Mouse (Mus musculus): ENCODE results near the gene Ak5. TPM values are rescaled to one million over a fixed set of nuclear protein-coding genes. Genes with fewer than 3 reads are reported as not detected.

The Ak5 gene
- polyA plus RNA-seq, 1 experiment from 2014 or later, result 0.79 TPM

- 79% methylated on average over 12 of the region's 12 CpGs for WGBS
- DNase-seq (ENCODE audit: low spot score), result no peak
- H3K36me3 ChIP-seq, result no peaks in the 10 kb centered on the region
- no peaks in the 10 kb centered on the region for H3K9me3 ChIP-seq (replicated peaks)
- no peak overlapping the region for H3K27ac ChIP-seq (replicated peaks)
- H3K4me1 ChIP-seq, result peaks cover 20% of the 10 kb centered on the region
- no peaks in the 10 kb centered on the region for H3K27me3 ChIP-seq (ENCODE audit: low read depth, poor library complexity, severe bottlenecking)
- H3K4me3 ChIP-seq, result no peak overlapping the region
These were observed 173.3 kb downstream of the Ak5 start for GRCm38 (mm10) chr3:152494667-152495360.

DNA sequence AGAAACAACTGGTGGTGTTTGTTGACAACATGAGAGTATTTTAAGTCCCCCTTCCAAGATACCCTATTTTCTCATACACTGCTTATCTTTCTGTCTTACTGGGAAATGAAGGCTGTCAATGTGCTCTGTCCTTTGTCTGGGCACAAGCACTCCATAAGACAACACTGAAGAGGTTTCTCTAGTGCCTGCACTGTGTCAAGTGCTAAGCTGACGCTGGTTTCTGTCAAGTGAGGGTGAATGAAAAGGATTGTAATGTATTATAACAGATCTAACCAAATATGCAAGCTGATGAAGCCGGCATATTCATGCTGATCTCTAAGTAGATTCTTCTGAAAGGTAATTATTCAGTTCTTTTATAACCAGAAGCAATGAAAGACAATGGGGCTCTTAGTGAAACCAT, 174.3 kb downstream of the Ak5 start:
- 88% methylated on average over 2 of the region's 2 CpGs for WGBS
- H3K9me3 ChIP-seq (replicated peaks), result no peaks in the 10 kb centered on the region
- peaks cover 20% of the 10 kb centered on the region for H3K4me1 ChIP-seq
- DNase-seq (ENCODE audit: low spot score), result no peak
- no peak overlapping the region for H3K4me3 ChIP-seq
- no peaks in the 10 kb centered on the region for H3K27me3 ChIP-seq (ENCODE audit: low read depth, poor library complexity, severe bottlenecking)
- no peaks in the 10 kb centered on the region for H3K36me3 ChIP-seq
- H3K27ac ChIP-seq (replicated peaks), result no peak overlapping the region

DNA sequence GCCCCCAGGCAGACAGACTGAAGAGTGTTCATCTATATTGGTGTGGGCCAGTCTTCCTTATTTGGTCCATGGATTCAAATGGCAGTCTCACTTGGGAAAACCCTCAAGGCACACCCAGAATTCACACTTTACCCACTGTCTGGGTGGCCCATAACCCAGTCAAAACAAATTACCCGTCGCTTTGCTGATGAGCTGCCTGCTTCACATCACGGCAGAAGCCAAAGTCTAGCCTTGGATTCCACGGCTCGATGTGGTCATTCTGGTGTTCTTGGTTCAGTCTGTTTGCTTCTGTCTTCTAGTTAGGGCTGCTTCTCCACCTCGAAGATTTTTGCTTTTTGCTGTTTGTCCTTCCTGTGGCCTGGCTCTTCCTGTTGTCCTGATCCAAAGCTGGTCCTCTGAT, 175.9 kb downstream of the Ak5 start:
- H3K36me3 ChIP-seq, result no peaks in the 10 kb centered on the region
- no peak overlapping the region for H3K4me3 ChIP-seq
- H3K27me3 ChIP-seq (ENCODE audit: low read depth, poor library complexity, severe bottlenecking), result no peaks in the 10 kb centered on the region
- H3K9me3 ChIP-seq (replicated peaks), result no peaks in the 10 kb centered on the region
- DNase-seq (ENCODE audit: low spot score), result no peak
- H3K4me1 ChIP-seq, result peaks cover 20% of the 10 kb centered on the region
- H3K27ac ChIP-seq (replicated peaks), result no peak overlapping the region
- WGBS, result 89% methylated on average over 6 of the region's 6 CpGs

DNA sequence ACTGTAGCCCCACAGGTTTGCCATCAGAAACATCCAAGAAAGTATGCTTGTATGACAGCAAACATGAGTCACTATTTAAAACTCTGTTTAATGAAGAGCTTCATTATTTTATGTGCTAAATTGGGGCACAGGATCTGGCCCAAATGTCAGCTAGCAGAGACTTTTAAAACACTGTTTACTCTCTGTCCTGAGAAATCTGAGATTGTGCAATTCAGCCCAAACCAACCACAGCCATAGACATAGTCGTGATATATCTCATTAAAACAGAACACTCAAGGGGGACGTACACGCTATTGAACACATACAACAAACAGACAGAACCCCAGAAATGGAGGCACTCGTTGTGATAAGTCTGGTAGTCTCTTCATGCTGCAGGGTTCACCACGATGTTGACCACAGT, 177.7 kb downstream of the Ak5 start:
- H3K27ac ChIP-seq (replicated peaks), result no peak overlapping the region
- H3K4me1 ChIP-seq, result peaks cover 10% of the 10 kb centered on the region
- H3K27me3 ChIP-seq (ENCODE audit: low read depth, poor library complexity, severe bottlenecking), result no peaks in the 10 kb centered on the region
- H3K4me3 ChIP-seq, result no peak overlapping the region
- H3K36me3 ChIP-seq, result no peaks in the 10 kb centered on the region
- no peak for DNase-seq (ENCODE audit: low spot score)
- peaks cover 6% of the 10 kb centered on the region; the same call in 1 of the 2 replicates for H3K9me3 ChIP-seq (replicated peaks)
- WGBS, result 88% methylated on average over 5 of the region's 5 CpGs

DNA sequence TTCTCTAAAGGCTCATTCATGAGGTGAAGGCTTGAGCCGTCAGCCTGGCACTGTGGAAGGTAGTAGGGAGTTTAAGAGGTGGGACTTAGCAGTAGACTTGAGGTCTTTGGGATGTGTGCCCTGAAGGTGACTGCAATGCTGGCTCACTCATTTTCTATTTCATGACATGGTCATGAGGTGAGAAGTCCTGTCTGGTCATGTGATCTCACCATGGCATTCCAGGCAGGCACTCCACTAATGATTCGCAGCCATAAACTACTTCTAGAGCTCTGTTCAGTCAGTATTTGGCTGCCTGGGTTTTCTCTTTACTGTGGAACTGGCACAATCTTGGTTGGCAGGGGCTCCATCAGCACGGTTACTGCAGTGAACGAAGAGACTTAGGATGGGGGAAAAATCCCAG, 179.2 kb downstream of the Ak5 start:
- H3K27ac ChIP-seq (replicated peaks), result no peak overlapping the region
- DNase-seq (ENCODE audit: low spot score), result no peak

GRCm38 (mm10) chr3:152484206-152484605, 184.0 kb downstream of the Ak5 start:
- H3K9me3 ChIP-seq (replicated peaks), result peaks cover 6% of the 10 kb centered on the region; the same call in 1 of the 2 replicates
- H3K36me3 ChIP-seq, result no peaks in the 10 kb centered on the region
- no peak overlapping the region for H3K27ac ChIP-seq (replicated peaks)
- WGBS, result 85% methylated on average over 6 of the region's 6 CpGs
- H3K27me3 ChIP-seq (ENCODE audit: low read depth, poor library complexity, severe bottlenecking), result no peaks in the 10 kb centered on the region
- no peak for DNase-seq (ENCODE audit: low spot score)
- H3K4me1 ChIP-seq, result peaks cover 18% of the 10 kb centered on the region
- H3K4me3 ChIP-seq, result no peak overlapping the region

More for the DNA sequence above, 179.2 kb downstream of the Ak5 start:
- Histone ChIP-seq H3K36me3 (no peaks in the 10 kb centered on the region), H3K27me3 (ENCODE audit: low read depth, poor library complexity, severe bottlenecking) (no peaks in the 10 kb centered on the region), H3K9me3 (replicated peaks) (peaks cover 6% of the 10 kb centered on the region; the same call in 1 of the 2 replicates), H3K4me1 (peaks cover 6% of the 10 kb centered on the region; the same call in 1 of the 2 replicates), H3K4me3 (no peak overlapping the region)
- WGBS, result 88% methylated on average over 4 of the region's 4 CpGs

DNA sequence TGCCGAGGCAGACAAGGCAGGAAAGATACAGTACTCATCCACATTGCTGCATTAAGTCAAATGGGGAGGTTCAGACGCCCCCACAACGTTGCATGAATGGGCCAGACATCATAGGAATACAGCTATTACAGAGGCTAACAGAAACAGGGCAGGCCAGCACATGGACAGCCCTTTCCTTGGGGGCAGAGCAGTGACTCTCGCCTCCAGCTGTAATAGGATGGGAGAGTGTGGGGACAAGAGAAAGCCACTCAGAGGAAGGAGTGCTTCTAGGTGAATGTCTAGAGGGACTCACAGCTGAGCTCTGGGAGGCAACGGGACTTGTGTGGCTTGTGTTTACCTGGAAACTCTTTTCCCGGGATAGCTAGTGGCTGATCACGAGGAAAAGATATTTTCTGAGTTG, 184.4 kb downstream of the Ak5 start:
- Histone ChIP-seq H3K9me3 (replicated peaks) (peaks cover 6% of the 10 kb centered on the region; the same call in 1 of the 2 replicates), H3K27me3 (ENCODE audit: low read depth, poor library complexity, severe bottlenecking) (no peaks in the 10 kb centered on the region), H3K4me3 (no peak overlapping the region), H3K27ac (replicated peaks) (no peak overlapping the region; the same call in 1 of the 2 replicates), H3K4me1 (peaks cover 21% of the 10 kb centered on the region), H3K36me3 (no peaks in the 10 kb centered on the region)
- 69% methylated on average over 7 of the region's 7 CpGs for WGBS
- DNase-seq (ENCODE audit: low spot score), result no peak

DNA sequence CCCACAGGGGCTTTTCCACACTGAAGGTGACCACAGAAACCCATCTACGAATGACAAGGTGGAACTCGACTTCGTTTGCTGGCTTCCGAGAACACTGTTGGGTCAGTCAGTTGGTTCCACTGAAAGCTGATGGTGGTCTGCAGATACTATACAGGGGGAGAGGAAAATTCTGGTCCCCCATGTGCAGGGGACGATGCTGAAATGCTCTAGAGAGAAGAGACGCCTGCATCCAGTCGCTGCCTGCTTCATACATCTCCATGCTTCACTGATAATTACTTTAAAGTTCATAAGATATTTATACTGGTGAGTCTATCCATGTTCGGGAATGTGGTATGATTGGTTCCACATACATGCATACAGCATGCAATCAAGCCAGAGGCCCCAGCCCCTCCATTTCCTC, 186.0 kb downstream of the Ak5 start:
- Histone ChIP-seq H3K4me1 (peaks cover 37% of the 10 kb centered on the region), H3K36me3 (no peaks in the 10 kb centered on the region), H3K4me3 (no peak overlapping the region), H3K27ac (replicated peaks) (no peak overlapping the region), H3K27me3 (ENCODE audit: low read depth, poor library complexity, severe bottlenecking) (no peaks in the 10 kb centered on the region), H3K9me3 (replicated peaks) (peaks cover 6% of the 10 kb centered on the region; the same call in 1 of the 2 replicates)
- DNase-seq (ENCODE audit: low spot score), result no peak
- WGBS, result 93% methylated on average over 8 of the region's 8 CpGs

GRCm38 (mm10) chr3:152480336-152480735, 187.8 kb downstream of the Ak5 start:
- Histone ChIP-seq H3K4me1 (peaks cover 41% of the 10 kb centered on the region), H3K36me3 (no peaks in the 10 kb centered on the region), H3K9me3 (replicated peaks) (no peaks in the 10 kb centered on the region), H3K27me3 (ENCODE audit: low read depth, poor library complexity, severe bottlenecking) (no peaks in the 10 kb centered on the region), H3K4me3 (no peak overlapping the region), H3K27ac (replicated peaks) (no peak overlapping the region)
- 93% methylated on average over 6 of the region's 6 CpGs for WGBS
- no peak for DNase-seq (ENCODE audit: low spot score)

DNA sequence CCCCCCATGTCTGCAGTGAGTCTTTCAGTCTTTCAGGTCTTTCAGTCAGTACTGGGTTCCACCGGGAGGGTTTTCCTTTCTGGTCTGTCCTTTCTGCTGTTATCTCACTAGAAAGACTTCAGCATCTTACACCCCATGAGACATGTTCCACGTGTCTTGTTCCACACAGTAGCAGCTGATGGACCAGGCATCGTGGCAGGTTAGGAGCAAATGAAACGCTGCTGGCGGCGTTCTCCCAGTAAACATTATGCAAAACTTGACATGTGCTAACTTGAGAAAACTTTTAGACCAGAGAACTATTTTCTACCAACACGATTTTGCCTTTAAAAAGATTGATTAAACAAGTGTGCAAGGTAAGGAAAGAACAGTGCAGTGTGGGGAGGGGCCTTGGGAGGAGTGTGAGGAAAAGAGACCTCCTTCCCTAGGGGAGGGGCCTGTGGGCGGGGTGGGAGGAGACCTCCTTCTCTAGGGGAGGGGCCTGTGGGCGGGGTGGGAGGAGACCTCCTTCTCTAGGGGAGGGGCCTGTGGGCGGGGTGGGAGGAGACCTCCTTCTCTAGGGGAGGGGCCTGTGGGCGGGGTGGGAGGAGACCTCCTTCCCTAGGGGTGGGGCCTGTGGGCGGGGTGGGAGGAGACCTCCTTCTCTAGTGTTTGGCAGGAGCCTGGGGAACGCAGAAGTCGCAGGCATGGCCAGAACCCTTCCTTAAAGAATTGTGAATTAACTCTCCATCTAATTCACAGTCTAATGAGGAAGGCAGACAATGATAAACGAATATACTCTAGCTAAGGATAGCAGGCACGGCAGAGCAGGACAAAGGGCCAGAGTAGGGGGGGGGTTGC, 189.3 kb downstream of the Ak5 start:
- Histone ChIP-seq H3K27ac (replicated peaks) (peak overlapping the region; percentile 75), H3K4me3 (peak overlapping the region; percentile 55), H3K4me1 (peaks cover 34% of the 10 kb centered on the region), H3K27me3 (ENCODE audit: low read depth, poor library complexity, severe bottlenecking) (no peaks in the 10 kb centered on the region), H3K36me3 (no peaks in the 10 kb centered on the region), H3K9me3 (replicated peaks) (no peaks in the 10 kb centered on the region)
- 7% methylated on average over 14 of the region's 16 CpGs for WGBS
- DNase-seq (ENCODE audit: low spot score), result peak; percentile 64

- no peaks in the 10 kb centered on the region for H3K9me3 ChIP-seq (replicated peaks)
- H3K27me3 ChIP-seq (ENCODE audit: low read depth, poor library complexity, severe bottlenecking), result no peaks in the 10 kb centered on the region
- peak overlapping the region; percentile 55 for H3K4me3 ChIP-seq
- WGBS, result 4% methylated on average over 23 of the region's 23 CpGs
- H3K36me3 ChIP-seq, result no peaks in the 10 kb centered on the region
- DNase-seq (ENCODE audit: low spot score), result peak; percentile 70
- peaks cover 33% of the 10 kb centered on the region for H3K4me1 ChIP-seq
- peak overlapping the region; percentile 75 for H3K27ac ChIP-seq (replicated peaks)
These were observed 190.2 kb downstream of the Ak5 start for GRCm38 (mm10) chr3:152477796-152478527.

DNA sequence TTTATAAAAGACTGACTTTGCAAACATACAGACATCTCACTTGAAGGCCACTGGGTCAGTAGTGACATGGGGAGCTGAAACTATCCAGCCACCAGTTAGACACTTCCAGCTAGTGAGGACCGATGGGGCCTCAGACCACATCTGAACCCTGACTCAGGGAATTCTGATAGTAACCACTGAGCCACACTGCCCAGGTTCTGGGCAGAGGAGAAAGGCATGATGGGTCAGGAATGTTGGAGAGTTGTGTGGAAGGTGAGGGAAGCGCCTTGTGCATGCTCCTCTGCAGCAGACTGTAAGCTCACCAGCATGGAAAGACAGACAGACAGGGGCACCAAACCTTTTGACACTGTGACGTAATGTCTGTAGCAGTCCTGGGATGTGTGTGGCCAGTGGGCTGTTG, 192.3 kb downstream of the Ak5 start:
- no peaks in the 10 kb centered on the region for H3K36me3 ChIP-seq
- 92% methylated on average over 3 of the region's 3 CpGs for WGBS
- no peak overlapping the region for H3K27ac ChIP-seq (replicated peaks)
- H3K4me1 ChIP-seq, result peaks cover 24% of the 10 kb centered on the region
- H3K4me3 ChIP-seq, result no peak overlapping the region
- no peaks in the 10 kb centered on the region for H3K9me3 ChIP-seq (replicated peaks)
- H3K27me3 ChIP-seq (ENCODE audit: low read depth, poor library complexity, severe bottlenecking), result no peaks in the 10 kb centered on the region
- no peak for DNase-seq (ENCODE audit: low spot score)

Measured in midbrain, embryonic 10.5 days (tissue).